Mouse (Mus musculus) limb, embryonic 11.5 days (tissue): ENCODE data around the gene Extl2. TPM values are rescaled to one million over a fixed set of nuclear protein-coding genes. Genes with fewer than 3 reads are reported as not detected.

Source experiments
- ATAC-seq: fragments of 200-750 bp; cut with Nextera tagmentation; 2 replicates; pipeline ENCODE4 v1.8.0; 2017; ENCODE audit warnings: low read depth; ENCODE audit not compliant: insufficient number of reproducible peaks, low FRiP score, low TSS enrichment
- DNase-seq: peaks from one replicate; pipeline ENCODE4 v3.0.0-alpha.2; 2015; ENCODE audit warnings: low spot score
- H3K27ac ChIP-seq: fragments of 300-500 bp; sonication (generic); replicated peaks from 2 replicates; pipeline ENCODE4 v1.5.1; 2014; ENCODE audit warnings: low read depth, mild to moderate bottlenecking, low read length
- H3K27me3 ChIP-seq: fragments of 300-500 bp; sonication (generic); 2 replicates; pipeline ENCODE4 v1.6.1; 2014; ENCODE audit warnings: mild to moderate bottlenecking, low read length, mixed read lengths; ENCODE audit not compliant: control insufficient read depth, insufficient read depth
- H3K36me3 ChIP-seq: fragments of 300-500 bp; sonication (generic); 2 replicates; pipeline ENCODE4 v1.6.1; 2014; ENCODE audit warnings: mild to moderate bottlenecking, low read length, moderate library complexity, mixed read lengths; ENCODE audit not compliant: control insufficient read depth, insufficient read depth
- H3K4me1 ChIP-seq: fragments of 300-500 bp; sonication (generic); 2 replicates; pipeline ENCODE4 v1.6.1; 2014; ENCODE audit warnings: low read length, mixed read lengths; ENCODE audit not compliant: control insufficient read depth, insufficient read depth
- H3K4me2 ChIP-seq: fragments of 300-500 bp; sonication (generic); 2 replicates; pipeline ENCODE4 v1.6.1; 2014; ENCODE audit warnings: low read depth, mild to moderate bottlenecking, moderate library complexity; ENCODE audit not compliant: severe bottlenecking
- H3K4me3 ChIP-seq: fragments of 300-500 bp; sonication (generic); 2 replicates; pipeline ENCODE4 v1.5.1; 2014; ENCODE audit warnings: low read depth, low read length
- H3K9ac ChIP-seq: fragments of 300-500 bp; sonication (generic); 2 replicates; pipeline ENCODE4 v1.6.1; 2014; ENCODE audit warnings: mild to moderate bottlenecking, low read length
- H3K9me3 ChIP-seq: fragments of 300-500 bp; sonication (generic); 2 replicates; pipeline ENCODE4 v1.6.1; 2016; ENCODE audit warnings: low read length; ENCODE audit not compliant: control insufficient read depth
- WGBS: fragments of 180-500 bp; shearing (Covaris S2); extraction: QIAGEN DNeasy Blood & Tissue Kit; methylation state at CpG from one replicate; pipeline ENCODE4 v1.1.7; 2014; 5-methylcytosine and 5-hydroxymethylcytosine counted together
- polyA plus RNA-seq: library from polyadenylated mRNA; unstranded; fragments of >200 nt; fragmentation: Nextera tagmentation; extraction: Ambion mirVana; gene quantifications from 2 replicates; pipeline ENCODE4 v1.2.1, GENCODE M21; 2014

Extl2 gene
- polyA plus RNA-seq, 1 experiment from 2014 or later = 18.1 TPM

GRCm38 (mm10) chr3:115971891-115972646, 35.2 kb upstream of the Extl2 start:
- no peak overlapping the region for H3K4me3 ChIP-seq
- no peak overlapping the region for H3K4me2 ChIP-seq
- ATAC-seq (no peak), DNase-seq (no peak)
- no peaks in the 10 kb centered on the region for H3K27me3 ChIP-seq
- H3K9ac ChIP-seq = no peak overlapping the region
- no peaks in the 10 kb centered on the region for H3K4me1 ChIP-seq
- peaks cover 4% of the 10 kb centered on the region; the same call in 1 of the 2 replicates for H3K36me3 ChIP-seq
- no peaks in the 10 kb centered on the region for H3K9me3 ChIP-seq
- H3K27ac ChIP-seq = no peak overlapping the region
- WGBS = 94% methylated on average over 14 of the region's 14 CpGs

- Histone ChIP-seq H3K4me2 (no peak overlapping the region), H3K27me3 (no peaks in the 10 kb centered on the region), H3K4me3 (no peak overlapping the region), H3K9me3 (no peaks in the 10 kb centered on the region), H3K9ac (no peak overlapping the region), H3K36me3 (peaks cover 4% of the 10 kb centered on the region; the same call in 1 of the 2 replicates), H3K27ac (no peak overlapping the region), H3K4me1 (no peaks in the 10 kb centered on the region)
- 96% methylated on average over 6 of the region's 6 CpGs for WGBS
- DNase-seq (no peak), ATAC-seq (no peak)
Measured at GRCm38 (mm10) chr3:115974228-115974627, 33.0 kb upstream of the Extl2 start.

- Histone ChIP-seq H3K4me3 (no peak overlapping the region), H3K27me3 (no peaks in the 10 kb centered on the region), H3K36me3 (peaks cover 4% of the 10 kb centered on the region; the same call in 1 of the 2 replicates), H3K27ac (no peak overlapping the region), H3K4me2 (no peak overlapping the region), H3K4me1 (no peaks in the 10 kb centered on the region), H3K9ac (no peak overlapping the region), H3K9me3 (no peaks in the 10 kb centered on the region)
- ATAC-seq = no peak
- WGBS = 92% methylated on average over 10 of the region's 10 CpGs
- DNase-seq = no peak
Measured at GRCm38 (mm10) chr3:115974995-115975394, 32.3 kb upstream of the Extl2 start.

- Histone ChIP-seq H3K9ac (no peak overlapping the region), H3K27me3 (no peaks in the 10 kb centered on the region), H3K4me3 (no peak overlapping the region), H3K4me1 (no peaks in the 10 kb centered on the region), H3K36me3 (peaks cover 4% of the 10 kb centered on the region; the same call in 1 of the 2 replicates), H3K27ac (no peak overlapping the region), H3K9me3 (no peaks in the 10 kb centered on the region), H3K4me2 (no peak overlapping the region)
- 30% methylated on average over 1 of the region's 1 CpGs for WGBS
- ATAC-seq = no peak
- DNase-seq = no peak
Measured at GRCm38 (mm10) chr3:115979000-115979399, 28.3 kb upstream of the Extl2 start.

GRCm38 (mm10) chr3:115983217-115983616, 24.0 kb upstream of the Extl2 start:
- no peak for DNase-seq
- H3K4me2 ChIP-seq = no peak overlapping the region
- H3K4me3 ChIP-seq = no peak overlapping the region
- H3K9me3 ChIP-seq = no peaks in the 10 kb centered on the region
- H3K4me1 ChIP-seq = no peaks in the 10 kb centered on the region
- no peak for ATAC-seq
- H3K36me3 ChIP-seq = peaks cover 8% of the 10 kb centered on the region; the same call in 1 of the 2 replicates
- no peak overlapping the region for H3K27ac ChIP-seq
- whole genome bisulfite sequencing = 97% methylated on average over 8 of the region's 8 CpGs
- no peaks in the 10 kb centered on the region for H3K27me3 ChIP-seq
- no peak overlapping the region for H3K9ac ChIP-seq

GRCm38 (mm10) chr3:115984653-115985052, 22.6 kb upstream of the Extl2 start:
- ATAC-seq (no peak), DNase-seq (no peak)
- Histone ChIP-seq H3K4me2 (no peak overlapping the region), H3K27ac (no peak overlapping the region), H3K4me1 (no peaks in the 10 kb centered on the region), H3K4me3 (no peak overlapping the region), H3K36me3 (peaks cover 10% of the 10 kb centered on the region; the same call in 1 of the 2 replicates), H3K27me3 (no peaks in the 10 kb centered on the region), H3K9me3 (no peaks in the 10 kb centered on the region), H3K9ac (no peak overlapping the region)
- 95% methylated on average over 9 of the region's 9 CpGs for WGBS

- Histone ChIP-seq H3K27me3 (no peaks in the 10 kb centered on the region), H3K9me3 (no peaks in the 10 kb centered on the region), H3K36me3 (peaks cover 10% of the 10 kb centered on the region; the same call in 1 of the 2 replicates), H3K4me1 (no peaks in the 10 kb centered on the region), H3K27ac (no peak overlapping the region), H3K4me2 (no peak overlapping the region), H3K9ac (no peak overlapping the region), H3K4me3 (no peak overlapping the region)
- no peak for ATAC-seq
- 91% methylated on average over 9 of the region's 9 CpGs for WGBS
- no peak for DNase-seq
Measured at GRCm38 (mm10) chr3:115985183-115985892, 21.9 kb upstream of the Extl2 start.

GRCm38 (mm10) chr3:115992103-115992502, 15.2 kb upstream of the Extl2 start:
- H3K27me3 ChIP-seq = no peaks in the 10 kb centered on the region
- DNase-seq = no peak

More at GRCm38 (mm10) chr3:115992103-115992502, 15.2 kb upstream of the Extl2 start:
- H3K36me3 ChIP-seq = peaks cover 2% of the 10 kb centered on the region; the same call in 1 of the 2 replicates
- no peak overlapping the region for H3K4me2 ChIP-seq
- 81% methylated on average over 4 of the region's 4 CpGs for WGBS
- ATAC-seq = no peak
- H3K4me1 ChIP-seq = peaks cover 3% of the 10 kb centered on the region; the same call in 1 of the 2 replicates
- no peak overlapping the region for H3K9ac ChIP-seq
- no peaks in the 10 kb centered on the region for H3K9me3 ChIP-seq
- H3K27ac ChIP-seq = no peak overlapping the region
- H3K4me3 ChIP-seq = no peak overlapping the region
